Comparison of ENCODE assay signal across 17 mouse cellular contexts in genomic region chr4:128902390-128902789, GRCm38 (mm10). TPM values are rescaled to one million over a fixed set of nuclear protein-coding genes. Genes with fewer than 3 reads are reported as not detected.
A peak's percentile ranks its signal among the peaks of the same experiment; 100 is the strongest.
DNase-seq lines count a peak whose midpoint lies in the region; ATAC-seq lines count a peak whose summit lies in the region.
"Had no signal": no experiment of that assay in that cellular context is flagged by ENCODE, and none has a peak within 500 bp of the region (broad histone marks: within the 10 kb centered on the region; RNA-seq: fewer than 3 reads in every experiment).

No protein-coding gene starts in this region.

- DNase-seq in cerebellum, postnatal 4 days (ENCODE audit: low spot score in 2 of 2), result no peak
- DNase-seq in cerebellum, adult 9-10 months, result peak; percentile 94
- peak; percentile 81 to 86 for DNase-seq in cerebellum, postnatal 36 days
- DNase-seq in thymus, postnatal 14 days, result no peak
- no peak for DNase-seq in frontal cortex, adult 2 months (ENCODE audit: extremely low spot score in 1 of 2, low spot score in 1 of 2)
- DNase-seq in lung, postnatal 25 days (ENCODE audit: low spot score), result no peak
- DNase-seq: adrenal gland, adult 2 months; adrenal gland, postnatal 36 days; embryo, embryonic 11 days; forebrain, postnatal 0 days; gastrocnemius, postnatal 14 days; kidney, adult 18-20 months; lung, postnatal 36 days; right cerebral cortex, postnatal 4 days had no signal

- ATAC-seq in cerebellum, adult (ENCODE audit: insufficient number of reproducible peaks, low FRiP score, low TSS enrichment), result peak; percentile 39; the same call in 1 of the 2 replicates
- ATAC-seq: activated CD4-positive, CD25-positive, alpha-beta regulatory T cell, adult 4 months; forebrain, postnatal 0 days; hindbrain, embryonic 16.5 days had no signal

RNA-seq across cellular contexts. Expression of gene Trim62, which starts 19.0 kb away (rescaled TPM):
- polyA plus RNA-seq in frontal cortex, adult 2 months (2012; rRNA removed), result 26.0 and 26.5 TPM in 2 replicates

RNA-seq across cellular contexts. Expression of gene Azin2, which starts 59.9 kb away (rescaled TPM):
- polyA plus RNA-seq in frontal cortex, adult 2 months (2012; rRNA removed), result 42.5 and 43.7 TPM in 2 replicates

Comparison
In these comparisons a context has a peak if more than half of its experiments do, and no peak if none do; other contexts are left out.
1. DNase-seq: peak in cerebellum, adult 9-10 months (single experiment) and cerebellum, postnatal 36 days (2 of 2); none in cerebellum, postnatal 4 days (0 of 2), thymus, postnatal 14 days (single experiment), frontal cortex, adult 2 months (0 of 2) and lung, postnatal 25 days (single experiment).